Comparison of ENCODE assay signal across 9 mouse cellular contexts in genomic region chr13:102533784-102534183, GRCm38 (mm10).
DNase-seq lines count a peak whose midpoint lies in the region; ATAC-seq lines count a peak whose summit lies in the region.
"Had no signal": no experiment of that assay in that cellular context is flagged by ENCODE, and none has a peak within 500 bp of the region (broad histone marks: within the 10 kb centered on the region; RNA-seq: fewer than 3 reads in every experiment).

No protein-coding gene starts in this region.

- H3K27me3 ChIP-seq in kidney, embryonic 16.5 days (ENCODE audit: insufficient read depth, low read length), result no peaks in the 10 kb centered on the region; the same call in 1 of the 2 replicates
- H3K27me3 ChIP-seq in forebrain, embryonic 14.5 days (replicated peaks; ENCODE audit: control insufficient read depth, insufficient read depth, low read length), result no peaks in the 10 kb centered on the region
- no peaks in the 10 kb centered on the region for H3K27me3 ChIP-seq in lung, embryonic 16.5 days (ENCODE audit: control insufficient read depth, insufficient read depth, low read depth, low read length)

- 24% methylated on average over 4 of the region's 4 CpGs for WGBS in kidney, embryonic 16.5 days
- WGBS in forebrain, embryonic 14.5 days, result 0% methylated on average over 4 of the region's 4 CpGs
- WGBS in lung, embryonic 16.5 days, result 16% methylated on average over 4 of the region's 4 CpGs

- DNase-seq in kidney, adult 11 months, result peak; percentile 8
- DNase-seq in forebrain, embryonic 14.5 days (ENCODE audit: low spot score), result peak; percentile 83
- peak; percentile 27 for DNase-seq in kidney, postnatal 10 days
- DNase-seq in telencephalon, adult 2 months (ENCODE audit: low read depth, low spot score), result peak; percentile 35
- no peak for DNase-seq in ovary, postnatal 14 days (ENCODE audit: low spot score)

- H3K9me3 ChIP-seq in kidney, embryonic 16.5 days (ENCODE audit: low read length), result no peaks in the 10 kb centered on the region
- H3K9me3 ChIP-seq in forebrain, embryonic 14.5 days (replicated peaks; ENCODE audit: control insufficient read depth, low read length), result no peaks in the 10 kb centered on the region
- H3K9me3 ChIP-seq in lung, embryonic 16.5 days (ENCODE audit: control insufficient read depth, low read length), result no peaks in the 10 kb centered on the region

- no peak overlapping the region for H3K4me2 ChIP-seq in kidney, embryonic 16.5 days (replicated peaks; ENCODE audit: low read depth, low read length)
- H3K4me2 ChIP-seq in forebrain, embryonic 14.5 days (ENCODE audit: low read length), result no peak overlapping the region
- H3K4me2 ChIP-seq in lung, embryonic 16.5 days (ENCODE audit: low read depth, low read length), result no peak overlapping the region

- H3K27ac ChIP-seq in kidney, embryonic 16.5 days (ENCODE audit: low read length), result no peak overlapping the region
- no peak overlapping the region for H3K27ac ChIP-seq in forebrain, embryonic 14.5 days (ENCODE audit: low read depth, low read length)
- 0 out of 2 replicates have a peak overlapping the region, but pooled peaks have one; percentile 13 for H3K27ac ChIP-seq in lung, embryonic 16.5 days (ENCODE audit: low read length)

- no peaks in the 10 kb centered on the region for H3K36me3 ChIP-seq in kidney, embryonic 16.5 days (ENCODE audit: insufficient read depth, low read length)
- no peaks in the 10 kb centered on the region for H3K36me3 ChIP-seq in forebrain, embryonic 14.5 days (ENCODE audit: control insufficient read depth, insufficient read depth, low read length)
- no peaks in the 10 kb centered on the region for H3K36me3 ChIP-seq in lung, embryonic 16.5 days (ENCODE audit: control insufficient read depth, insufficient read depth, low read length)

- H3K9ac ChIP-seq in kidney, embryonic 16.5 days (replicated peaks; ENCODE audit: low read length), result no peak overlapping the region
- no peak overlapping the region for H3K9ac ChIP-seq in forebrain, embryonic 14.5 days (ENCODE audit: low read length)
- no peak overlapping the region for H3K9ac ChIP-seq in lung, embryonic 16.5 days (ENCODE audit: low read length)

- no peak overlapping the region for H3K4me3 ChIP-seq in kidney, embryonic 16.5 days (ENCODE audit: low read length)
- H3K4me3 ChIP-seq in forebrain, embryonic 14.5 days (ENCODE audit: low read depth, low read length), result no peak overlapping the region
- H3K4me3 ChIP-seq in lung, embryonic 16.5 days (ENCODE audit: low read length), result no peak overlapping the region
- H3K4me3 ChIP-seq: erythroblast, embryonic 14.5 days had no signal

- H3K4me1 ChIP-seq in kidney, embryonic 16.5 days (ENCODE audit: insufficient read depth, low read length), result peaks cover 15% of the 10 kb centered on the region
- peaks cover 6% of the 10 kb centered on the region; the same call in 1 of the 2 replicates for H3K4me1 ChIP-seq in forebrain, embryonic 14.5 days (ENCODE audit: control insufficient read depth, insufficient read depth, low read length)
- peaks cover 16% of the 10 kb centered on the region for H3K4me1 ChIP-seq in lung, embryonic 16.5 days (replicated peaks; ENCODE audit: control insufficient read depth, insufficient read depth, low read length)

- no peak for ATAC-seq in kidney, embryonic 16.5 days (ENCODE audit: low FRiP score, low TSS enrichment)
- peak; percentile 87 for ATAC-seq in forebrain, embryonic 14.5 days
- peak; percentile 87 for ATAC-seq in lung, embryonic 16.5 days (ENCODE audit: low read depth)
- ATAC-seq in megakaryocyte progenitor cell, adult 5-6 weeks (replicated peaks; ENCODE audit: poor library complexity), result no peak

Comparison
In these comparisons a context has a peak if more than half of its experiments do, and no peak if none do; other contexts are left out.
1. ATAC-seq: peak in forebrain, embryonic 14.5 days (single experiment) and lung, embryonic 16.5 days (single experiment); none in kidney, embryonic 16.5 days (single experiment) and megakaryocyte progenitor cell, adult 5-6 weeks (single experiment).